Mouse (Mus musculus): ENCODE data around the gene Nxt1.

DNA sequence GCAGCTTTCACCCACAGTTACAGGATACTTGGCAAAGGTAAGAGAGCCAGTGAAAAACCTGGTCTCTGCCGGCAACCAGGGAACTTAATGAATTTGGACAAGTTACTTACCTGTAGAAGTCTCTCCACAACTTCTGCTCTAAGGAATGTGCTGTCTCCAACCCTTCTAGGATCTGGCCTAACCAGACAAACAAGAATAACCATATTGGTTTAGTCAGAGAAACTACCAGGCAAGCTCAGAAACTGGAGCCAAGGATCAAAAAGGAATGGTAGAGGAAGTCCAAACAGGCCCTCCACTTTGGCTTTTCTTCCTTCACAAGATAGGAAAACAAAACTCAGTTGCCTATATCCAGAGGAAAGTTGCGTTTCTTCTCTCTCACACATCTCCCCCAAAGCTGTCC lies 41.4 kb upstream of the Nxt1 start:
- no peak for TF ChIP-seq POLR2A (IDR thresholded peaks at IDR 0.05; ENCODE audit: control insufficient read depth, low read depth, low read length)
- TF ChIP-seq CTCF (IDR thresholded peaks at IDR 0.05; ENCODE audit: control insufficient read depth, insufficient read depth, insufficient replicate concordance, low read depth, low read length): no peak

Data from testis, adult 2 months (tissue).